Mouse (Mus musculus) intestine, embryonic 14.5 days (tissue): ENCODE data around the gene Ttc12. TPM values are rescaled to one million over a fixed set of nuclear protein-coding genes. Genes with fewer than 3 reads are reported as not detected.

Experiments used
- ATAC-seq: fragments of 200-750 bp; cut with Nextera tagmentation; replicated peaks from 2 replicates; pipeline ENCODE4 v1.8.0; 2017; ENCODE audit warnings: low read depth, moderate number of reproducible peaks, moderate TSS enrichment, moderate library complexity; ENCODE audit not compliant: low FRiP score, low TSS enrichment
- DNase-seq: peaks from one replicate; pipeline ENCODE4 v3.0.0-alpha.2; 2018; ENCODE audit warnings: low spot score
- H3K27ac ChIP-seq: fragments of 300-500 bp; sonication (generic); 2 replicates; pipeline ENCODE4 v1.5.1; 2014; ENCODE audit warnings: low read depth, mild to moderate bottlenecking, control low read depth
- H3K27me3 ChIP-seq: fragments of 300-500 bp; sonication (generic); replicated peaks from 2 replicates; pipeline ENCODE4 v1.6.1; 2014; ENCODE audit warnings: low read length, control low read depth; ENCODE audit not compliant: control insufficient read depth, insufficient read depth
- H3K36me3 ChIP-seq: fragments of 300-500 bp; sonication (generic); 2 replicates; pipeline ENCODE4 v1.6.1; 2014; ENCODE audit warnings: low read length, control low read depth; ENCODE audit not compliant: control insufficient read depth, insufficient read depth
- H3K4me1 ChIP-seq: fragments of 300-500 bp; sonication (generic); replicated peaks from 2 replicates; pipeline ENCODE4 v1.6.1; 2014; ENCODE audit warnings: low read length, control low read depth, mixed read lengths; ENCODE audit not compliant: control insufficient read depth, insufficient read depth
- H3K4me2 ChIP-seq: fragments of 300-500 bp; sonication (generic); 2 replicates; pipeline ENCODE4 v1.6.1; 2014; ENCODE audit warnings: low read length
- H3K4me3 ChIP-seq: fragments of 300-500 bp; sonication (generic); 2 replicates; pipeline ENCODE4 v1.5.1; 2014; ENCODE audit warnings: low read depth, low read length, control low read depth, mixed read lengths
- H3K9ac ChIP-seq: fragments of 300-500 bp; sonication (generic); 2 replicates; pipeline ENCODE4 v1.6.1; 2014; ENCODE audit warnings: mild to moderate bottlenecking, low read length
- H3K9me3 ChIP-seq: fragments of 300-500 bp; sonication (generic); 2 replicates; pipeline ENCODE4 v1.6.1; 2016; ENCODE audit warnings: low read length, control low read depth; ENCODE audit not compliant: control insufficient read depth
- WGBS: fragments of 180-500 bp; shearing (Covaris S2); extraction: QIAGEN DNeasy Blood & Tissue Kit; methylation state at CpG from one replicate; pipeline ENCODE4 v1.1.7; 2014; 5-methylcytosine and 5-hydroxymethylcytosine counted together
- polyA plus RNA-seq: library from polyadenylated mRNA; unstranded; fragments of >200 nt; fragmentation: Nextera tagmentation; extraction: Ambion mirVana; gene quantifications from 2 replicates; pipeline ENCODE4 v1.2.1, GENCODE M21; 2014

Ttc12 gene
- polyA plus RNA-seq, 1 experiment from 2014 or later, result 1.1 TPM

- peaks cover 35% of the 10 kb centered on the region for H3K36me3 ChIP-seq
- 90% methylated on average over 9 of the region's 9 CpGs for WGBS
Observed at GRCm38 (mm10) chr9:49507829-49508585, 22.0 kb upstream of the Ttc12 start.

GRCm38 (mm10) chr9:49504658-49505057 is 18.6 kb upstream of the Ttc12 start:
- Histone ChIP-seq H3K9me3 (no peaks in the 10 kb centered on the region), H3K4me3 (no peak overlapping the region), H3K4me1 (no peaks in the 10 kb centered on the region), H3K27me3 (no peaks in the 10 kb centered on the region), H3K27ac (no peak overlapping the region), H3K9ac (no peak overlapping the region), H3K4me2 (no peak overlapping the region), H3K36me3 (peaks cover 37% of the 10 kb centered on the region)
- ATAC-seq, result no peak
- 84% methylated on average over 5 of the region's 5 CpGs for WGBS
- no peak for DNase-seq

More at GRCm38 (mm10) chr9:49507829-49508585, 22.0 kb upstream of the Ttc12 start:
- no peak overlapping the region for H3K4me2 ChIP-seq
- H3K4me1 ChIP-seq, result no peaks in the 10 kb centered on the region
- no peak overlapping the region for H3K4me3 ChIP-seq
- H3K27me3 ChIP-seq, result no peaks in the 10 kb centered on the region
- no peak overlapping the region for H3K9ac ChIP-seq
- DNase-seq (no peak), ATAC-seq (no peak)
- no peaks in the 10 kb centered on the region for H3K9me3 ChIP-seq
- H3K27ac ChIP-seq, result no peak overlapping the region

- 93% methylated on average over 4 of the region's 4 CpGs for WGBS
- H3K9me3 ChIP-seq, result no peaks in the 10 kb centered on the region
- no peaks in the 10 kb centered on the region for H3K4me1 ChIP-seq
- no peak overlapping the region for H3K4me2 ChIP-seq
- H3K4me3 ChIP-seq, result no peak overlapping the region
- ATAC-seq (no peak), DNase-seq (no peak)
- H3K36me3 ChIP-seq, result peaks cover 25% of the 10 kb centered on the region; the same call in 1 of the 2 replicates
- no peaks in the 10 kb centered on the region for H3K27me3 ChIP-seq
- H3K27ac ChIP-seq, result no peak overlapping the region
- no peak overlapping the region for H3K9ac ChIP-seq
Observed at GRCm38 (mm10) chr9:49502245-49502644, 16.2 kb upstream of the Ttc12 start.

- 95% methylated on average over 2 of the region's 2 CpGs for WGBS
- no peak for DNase-seq
- Histone ChIP-seq H3K9me3 (no peaks in the 10 kb centered on the region), H3K27ac (no peak overlapping the region), H3K9ac (no peak overlapping the region), H3K4me1 (no peaks in the 10 kb centered on the region), H3K27me3 (no peaks in the 10 kb centered on the region), H3K4me2 (no peak overlapping the region), H3K36me3 (peaks cover 10% of the 10 kb centered on the region; the same call in 1 of the 2 replicates), H3K4me3 (no peak overlapping the region)
- no peak for ATAC-seq
Observed at GRCm38 (mm10) chr9:49499878-49500277, 13.9 kb upstream of the Ttc12 start.

GRCm38 (mm10) chr9:49493979-49494649 is 8.1 kb upstream of the Ttc12 start:
- DNase-seq (peak; percentile 80), ATAC-seq (peak; percentile 66; the same call in 1 of the 2 replicates)
- no peaks in the 10 kb centered on the region for H3K9me3 ChIP-seq
- H3K36me3 ChIP-seq, result no peaks in the 10 kb centered on the region
- WGBS, result 1% methylated on average over 4 of the region's 4 CpGs
- no peaks in the 10 kb centered on the region for H3K27me3 ChIP-seq
- H3K27ac ChIP-seq, result no peak overlapping the region
- peaks cover 3% of the 10 kb centered on the region; the same call in 1 of the 2 replicates for H3K4me1 ChIP-seq
- H3K4me2 ChIP-seq, result no peak overlapping the region
- no peak overlapping the region for H3K9ac ChIP-seq
- H3K4me3 ChIP-seq, result no peak overlapping the region

GRCm38 (mm10) chr9:49490609-49491008 is 4.6 kb upstream of the Ttc12 start:
- peak; percentile 21 for DNase-seq
- no peak overlapping the region for H3K4me2 ChIP-seq
- H3K36me3 ChIP-seq, result no peaks in the 10 kb centered on the region
- H3K27me3 ChIP-seq, result no peaks in the 10 kb centered on the region
- H3K27ac ChIP-seq, result no peak overlapping the region
- peaks cover 4% of the 10 kb centered on the region; the same call in 1 of the 2 replicates for H3K4me1 ChIP-seq
- H3K9me3 ChIP-seq, result no peaks in the 10 kb centered on the region
- H3K9ac ChIP-seq, result no peak overlapping the region
- no peak overlapping the region for H3K4me3 ChIP-seq
- ATAC-seq, result no peak
- WGBS, result 86% methylated on average over 4 of the region's 4 CpGs

GRCm38 (mm10) chr9:49488912-49489895 is 3.2 kb upstream of the Ttc12 start:
- WGBS, result 32% methylated on average over 16 of the region's 16 CpGs
- ATAC-seq (peak; percentile 56; the same call in 1 of the 2 replicates), DNase-seq (peak; percentile 99)
- no peak overlapping the region for H3K27ac ChIP-seq
- H3K27me3 ChIP-seq, result no peaks in the 10 kb centered on the region
- H3K9me3 ChIP-seq, result no peaks in the 10 kb centered on the region
- H3K4me1 ChIP-seq, result peaks cover 12% of the 10 kb centered on the region; the same call in 1 of the 2 replicates
- H3K4me2 ChIP-seq, result peak overlapping the region; percentile 33
- H3K36me3 ChIP-seq, result no peaks in the 10 kb centered on the region
- H3K9ac ChIP-seq, result no peak overlapping the region
- H3K4me3 ChIP-seq, result no peak overlapping the region

- Histone ChIP-seq H3K27me3 (no peaks in the 10 kb centered on the region), H3K9ac (no peak overlapping the region), H3K27ac (no peak overlapping the region), H3K4me2 (no peak overlapping the region), H3K36me3 (no peaks in the 10 kb centered on the region), H3K4me3 (no peak overlapping the region), H3K9me3 (no peaks in the 10 kb centered on the region), H3K4me1 (0 out of 2 replicates have a peak, but pooled peaks cover 12% of the 10 kb centered on the region)
- WGBS, result 72% methylated on average over 7 of the region's 7 CpGs
- ATAC-seq (no peak), DNase-seq (peak; percentile 25)
Observed at GRCm38 (mm10) chr9:49488258-49488657, 2.2 kb upstream of the Ttc12 start.
